Mouse (Mus musculus): ENCODE measurements around the gene Syce2. TPM values are rescaled to one million over a fixed set of nuclear protein-coding genes. Genes with fewer than 3 reads are reported as not detected.
"Not testable (repeated sequence)": the region's sequence is repeated elsewhere in the genome, so short reads cannot be mapped to it uniquely, and the experiment has no call there.

Syce2 gene
- polyA plus RNA-seq (2012; rRNA removed) = 101 and 138 TPM in 2 replicates

GRCm38 (mm10) chr8:84871376-84872308 is at the start of gene Syce2:
Syce2 (plus strand) TSS chr8:84872111.
- Histone ChIP-seq H3K4me3 (ENCODE audit: control insufficient read depth, low read depth, low read length) (peak within 1 kb of the TSS; percentile 97), H3K36me3 (ENCODE audit: control insufficient read depth, insufficient read depth, low read length) (peaks cover 1% of the 10 kb centered on the region), H3K4me1 (ENCODE audit: control insufficient read depth, insufficient read depth, low read length) (peaks cover 8% of the 10 kb centered on the region), H3K27me3 (ENCODE audit: control insufficient read depth, insufficient read depth, low read length) (no peaks in the 10 kb centered on the region), H3K27ac (ENCODE audit: control insufficient read depth, insufficient read depth, low read depth, low read length) (peak within 1 kb of the TSS; percentile 97)
- TF ChIP-seq CTCF (IDR thresholded peaks at IDR 0.05; ENCODE audit: control insufficient read depth, insufficient read depth, insufficient replicate concordance, low read depth, low read length) (no peak), POLR2A (IDR thresholded peaks at IDR 0.05; ENCODE audit: control insufficient read depth, low read depth, low read length) (peak; percentile 86)

DNA sequence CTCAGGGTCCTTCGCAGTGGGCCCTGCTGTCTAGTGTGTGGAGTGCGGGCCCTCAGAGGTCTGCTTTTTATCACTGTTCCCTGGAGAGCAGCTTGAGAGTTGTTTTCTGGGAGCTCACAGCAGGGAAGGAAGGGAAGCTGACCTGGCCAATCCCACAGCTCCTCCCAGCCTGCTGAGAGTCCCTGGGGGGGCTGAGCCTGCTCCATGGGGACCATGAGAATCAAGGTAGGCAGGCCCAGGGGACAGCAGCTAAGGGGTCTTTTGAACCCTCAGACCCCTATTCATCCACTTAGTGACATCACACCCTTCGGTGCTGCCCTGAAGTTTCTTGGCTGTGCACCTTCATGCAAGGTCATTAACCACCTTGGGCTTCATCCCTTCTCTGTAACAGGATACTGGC is 49.2 kb upstream of the Syce2 start, which contains the start of gene Dand5:
Gene Dand5 (minus strand): TSS at position 101 of the 400 bp plus-strand sequence.
- TF ChIP-seq POLR2A (IDR thresholded peaks at IDR 0.05; ENCODE audit: control insufficient read depth, low read depth, low read length) = no peak
- TF ChIP-seq CTCF (IDR thresholded peaks at IDR 0.05; ENCODE audit: control insufficient read depth, insufficient read depth, insufficient replicate concordance, low read depth, low read length) = no peak
- no peaks in the 10 kb centered on the region for H3K27me3 ChIP-seq (ENCODE audit: control insufficient read depth, insufficient read depth, low read length)
- no peaks in the 10 kb centered on the region for H3K36me3 ChIP-seq (ENCODE audit: control insufficient read depth, insufficient read depth, low read length)
- no peak within 1 kb of the TSS; the same call in 1 of the 2 replicates for H3K4me3 ChIP-seq (ENCODE audit: control insufficient read depth, low read depth, low read length)
- peaks cover 4% of the 10 kb centered on the region for H3K4me1 ChIP-seq (ENCODE audit: control insufficient read depth, insufficient read depth, low read length)
- H3K27ac ChIP-seq (ENCODE audit: control insufficient read depth, insufficient read depth, low read depth, low read length) = no peak within 1 kb of the TSS

DNA sequence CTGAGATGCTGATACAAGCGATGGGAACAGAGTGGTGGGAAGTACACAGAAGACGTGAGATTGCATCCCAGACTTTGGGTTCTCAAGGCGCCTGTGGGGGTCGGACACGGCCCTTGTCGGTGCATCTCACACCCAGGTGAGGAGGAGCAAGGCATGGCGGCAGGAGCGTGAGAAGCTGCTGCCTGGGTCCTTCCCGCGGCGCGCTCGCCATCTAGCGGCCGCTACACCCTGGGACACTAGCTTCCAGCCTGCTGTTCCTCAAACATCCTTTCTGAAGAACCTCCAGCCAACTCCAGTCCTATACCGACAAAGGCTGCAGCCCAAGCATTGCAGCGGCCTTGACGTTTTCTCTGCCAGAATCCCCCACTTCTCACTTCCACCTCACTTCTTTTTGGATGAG is 48.3 kb upstream of the Syce2 start:
- Histone ChIP-seq H3K4me1 (ENCODE audit: control insufficient read depth, insufficient read depth, low read length) (peaks cover 4% of the 10 kb centered on the region), H3K27ac (ENCODE audit: control insufficient read depth, insufficient read depth, low read depth, low read length) (no peak overlapping the region), H3K27me3 (ENCODE audit: control insufficient read depth, insufficient read depth, low read length) (no peaks in the 10 kb centered on the region), H3K4me3 (ENCODE audit: control insufficient read depth, low read depth, low read length) (no peak overlapping the region; the same call in 1 of the 2 replicates), H3K36me3 (ENCODE audit: control insufficient read depth, insufficient read depth, low read length) (no peaks in the 10 kb centered on the region)
- TF ChIP-seq CTCF (IDR thresholded peaks at IDR 0.05; ENCODE audit: control insufficient read depth, insufficient read depth, insufficient replicate concordance, low read depth, low read length) = peak; percentile 76; the same call in 1 of the 2 replicates
- TF ChIP-seq POLR2A (IDR thresholded peaks at IDR 0.05; ENCODE audit: control insufficient read depth, low read depth, low read length) = no peak

DNA sequence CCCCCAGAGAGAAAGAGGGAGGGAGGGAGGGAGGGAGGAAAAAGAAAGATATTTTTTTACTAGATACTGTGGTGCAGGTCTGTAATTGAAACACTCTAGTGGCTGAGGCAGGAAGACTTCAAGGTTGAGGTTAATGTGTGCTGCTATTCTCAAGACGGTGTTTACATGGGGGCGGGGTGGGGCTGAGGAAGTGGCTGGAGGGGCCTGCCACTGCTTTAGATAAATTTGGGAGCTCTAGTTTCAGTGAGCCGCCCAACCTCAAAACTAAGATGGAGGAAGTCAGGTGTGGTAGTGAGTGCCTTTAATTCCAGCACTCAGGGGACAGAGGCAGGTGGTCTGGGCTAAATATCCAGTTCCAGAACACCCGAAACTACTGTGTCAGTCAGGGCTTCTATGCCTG is 46.3 kb upstream of the Syce2 start:
- H3K4me1 ChIP-seq (ENCODE audit: control insufficient read depth, insufficient read depth, low read length) = peaks cover 4% of the 10 kb centered on the region
- H3K4me3 ChIP-seq (ENCODE audit: control insufficient read depth, low read depth, low read length) = no peak overlapping the region
- H3K27me3 ChIP-seq (ENCODE audit: control insufficient read depth, insufficient read depth, low read length) = no peaks in the 10 kb centered on the region
- TF ChIP-seq CTCF (IDR thresholded peaks at IDR 0.05; ENCODE audit: control insufficient read depth, insufficient read depth, insufficient replicate concordance, low read depth, low read length) (no peak), POLR2A (IDR thresholded peaks at IDR 0.05; ENCODE audit: control insufficient read depth, low read depth, low read length) (no peak)
- no peak overlapping the region for H3K27ac ChIP-seq (ENCODE audit: control insufficient read depth, insufficient read depth, low read depth, low read length)
- no peaks in the 10 kb centered on the region for H3K36me3 ChIP-seq (ENCODE audit: control insufficient read depth, insufficient read depth, low read length)

- H3K4me1 ChIP-seq (ENCODE audit: control insufficient read depth, insufficient read depth, low read length); H3K4me3 ChIP-seq (ENCODE audit: control insufficient read depth, low read depth, low read length); H3K27me3 ChIP-seq (ENCODE audit: control insufficient read depth, insufficient read depth, low read length); H3K36me3 ChIP-seq (ENCODE audit: control insufficient read depth, insufficient read depth, low read length); H3K27ac ChIP-seq (ENCODE audit: control insufficient read depth, insufficient read depth, low read depth, low read length): not testable (repeated sequence)
Measured at GRCm38 (mm10) chr8:84826518-84826917, 45.4 kb upstream of the Syce2 start.

GRCm38 (mm10) chr8:84831490-84831889 is 40.4 kb upstream of the Syce2 start, which contains the start of gene Gadd45gip1:
Gadd45gip1 (plus strand) TSS chr8:84831522.
- Histone ChIP-seq H3K36me3 (ENCODE audit: control insufficient read depth, insufficient read depth, low read length) (no peaks in the 10 kb centered on the region), H3K27me3 (ENCODE audit: control insufficient read depth, insufficient read depth, low read length) (no peaks in the 10 kb centered on the region), H3K4me1 (ENCODE audit: control insufficient read depth, insufficient read depth, low read length) (peaks cover 2% of the 10 kb centered on the region), H3K27ac (ENCODE audit: control insufficient read depth, insufficient read depth, low read depth, low read length) (peak within 1 kb of the TSS; percentile 71), H3K4me3 (ENCODE audit: control insufficient read depth, low read depth, low read length) (peak within 1 kb of the TSS; percentile 84)
- TF ChIP-seq CTCF (IDR thresholded peaks at IDR 0.05; ENCODE audit: control insufficient read depth, insufficient read depth, insufficient replicate concordance, low read depth, low read length) = peak; percentile 32; the same call in 1 of the 2 replicates
- no peak for TF ChIP-seq POLR2A (IDR thresholded peaks at IDR 0.05; ENCODE audit: control insufficient read depth, low read depth, low read length)

DNA sequence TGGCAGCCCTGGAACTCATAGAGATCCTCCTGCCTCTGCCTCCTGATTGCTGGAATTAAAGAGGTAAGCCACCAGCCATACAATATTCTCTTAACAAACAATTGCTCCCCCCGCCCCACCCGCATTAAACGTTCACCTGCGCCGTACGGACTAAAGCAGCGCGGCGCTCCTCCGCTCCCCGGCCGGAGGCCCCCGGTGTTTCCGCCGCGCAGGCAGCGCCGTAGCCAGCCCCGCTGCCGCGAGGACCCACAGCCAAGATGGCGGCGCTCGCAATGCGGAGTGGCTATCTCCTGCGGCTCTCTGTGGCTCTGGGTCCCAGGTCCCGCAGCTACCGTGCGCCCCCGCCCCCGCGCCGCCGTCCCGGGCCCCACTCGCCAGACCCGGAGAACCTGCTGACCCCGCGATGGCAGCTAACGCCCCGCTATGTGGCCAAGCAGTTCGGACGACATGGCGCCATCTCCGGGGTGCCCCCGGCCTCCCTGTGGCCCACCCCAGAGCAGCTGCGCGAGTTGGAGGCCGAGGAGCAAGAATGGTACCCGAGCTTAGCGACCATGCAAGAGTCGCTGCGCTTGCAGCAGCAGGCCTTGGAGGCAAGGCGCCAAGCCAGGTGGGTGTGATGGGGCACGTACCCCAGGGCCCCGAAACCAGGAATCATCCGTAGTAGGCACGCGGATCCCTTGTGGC is 39.7 kb upstream of the Syce2 start:
- peak; percentile 67 for TF ChIP-seq POLR2A (IDR thresholded peaks at IDR 0.05; ENCODE audit: control insufficient read depth, low read depth, low read length)
- TF ChIP-seq CTCF (IDR thresholded peaks at IDR 0.05; ENCODE audit: control insufficient read depth, insufficient read depth, insufficient replicate concordance, low read depth, low read length) = no peak
- Histone ChIP-seq H3K36me3 (ENCODE audit: control insufficient read depth, insufficient read depth, low read length) (no peaks in the 10 kb centered on the region), H3K4me1 (ENCODE audit: control insufficient read depth, insufficient read depth, low read length) (peaks cover 2% of the 10 kb centered on the region), H3K27ac (ENCODE audit: control insufficient read depth, insufficient read depth, low read depth, low read length) (peak overlapping the region; percentile 71), H3K27me3 (ENCODE audit: control insufficient read depth, insufficient read depth, low read length) (no peaks in the 10 kb centered on the region), H3K4me3 (ENCODE audit: control insufficient read depth, low read depth, low read length) (peak overlapping the region; percentile 84)

Measured in testis, adult 2 months (tissue).